In genomic region chrX:9747305-9747938, GRCm38 (mm10) we compare ENCODE assay signal across 8 mouse cellular contexts.
DNase-seq lines count a peak whose midpoint lies in the region; ATAC-seq and TF ChIP-seq lines count a peak whose summit lies in the region.

No protein-coding gene starts in this region.

- TF ChIP-seq CTCF in cerebellum, adult 2 months (IDR thresholded peaks at IDR 0.05; ENCODE audit: borderline replicate concordance, insufficient read depth, low read depth, low read length), result no peak

- H3K36me3 ChIP-seq in limb, embryonic 14.5 days (ENCODE audit: control insufficient read depth, insufficient read depth, low read length), result no peaks in the 10 kb centered on the region
- H3K36me3 ChIP-seq in midbrain, embryonic 16.5 days (ENCODE audit: control insufficient read depth, insufficient read depth, low read length), result no peaks in the 10 kb centered on the region
- no peaks in the 10 kb centered on the region for H3K36me3 ChIP-seq in stomach, embryonic 15.5 days

- DNase-seq in cerebellum, adult 2 months, result peak; percentile 1 to 12
- DNase-seq in c-Kit-positive CD71-positive TER-119-positive erythroid progenitor cells, embryonic 14.5 days (ENCODE audit: low spot score), result peak; percentile 30
- DNase-seq in frontal cortex, postnatal 14 days (ENCODE audit: low spot score in 2 of 2), result peak; percentile 4 to 17
- peak; percentile 10 for DNase-seq in kidney, adult 9 months
- DNase-seq in limb, embryonic 14.5 days (ENCODE audit: low spot score), result peak; percentile 2

- H3K9me3 ChIP-seq in limb, embryonic 14.5 days (ENCODE audit: control insufficient read depth, low read length), result no peaks in the 10 kb centered on the region
- no peaks in the 10 kb centered on the region for H3K9me3 ChIP-seq in midbrain, embryonic 16.5 days (replicated peaks; ENCODE audit: control insufficient read depth, low read length, poor library complexity, severe bottlenecking)
- no peaks in the 10 kb centered on the region for H3K9me3 ChIP-seq in stomach, embryonic 15.5 days

- no peak for ATAC-seq in cerebellum, adult (ENCODE audit: insufficient number of reproducible peaks, low FRiP score, low TSS enrichment)
- no peak for ATAC-seq in limb, embryonic 14.5 days (ENCODE audit: low FRiP score, low read depth)
- ATAC-seq in midbrain, embryonic 16.5 days, result peak; percentile 62; the same call in 1 of the 2 replicates
- peak; percentile 84 for ATAC-seq in stomach, embryonic 15.5 days (ENCODE audit: insufficient read depth, low FRiP score, low read depth)

- H3K27me3 ChIP-seq in cerebellum, adult 2 months (ENCODE audit: control insufficient read depth, insufficient read depth, low read length), result no peaks in the 10 kb centered on the region
- no peaks in the 10 kb centered on the region for H3K27me3 ChIP-seq in limb, embryonic 14.5 days (ENCODE audit: control insufficient read depth, insufficient read depth, low read length)
- H3K27me3 ChIP-seq in midbrain, embryonic 16.5 days (ENCODE audit: control insufficient read depth, insufficient read depth, low read depth, low read length), result no peaks in the 10 kb centered on the region
- H3K27me3 ChIP-seq in stomach, embryonic 15.5 days (replicated peaks), result no peaks in the 10 kb centered on the region

- TF ChIP-seq POLR2A in cerebellum, adult 2 months (IDR thresholded peaks at IDR 0.05; ENCODE audit: borderline replicate concordance, insufficient read depth, low read length), result no peak
- no peak for TF ChIP-seq POLR2A in limb, embryonic 14.5 days (IDR thresholded peaks at IDR 0.05; ENCODE audit: borderline replicate concordance, extremely low read depth, insufficient read depth, insufficient read length)

- no peak overlapping the region for H3K27ac ChIP-seq in cerebellum, adult 2 months (ENCODE audit: insufficient read depth, low read length)
- H3K27ac ChIP-seq in limb, embryonic 14.5 days (replicated peaks; ENCODE audit: low read depth, low read length), result no peak overlapping the region
- no peak overlapping the region for H3K27ac ChIP-seq in midbrain, embryonic 16.5 days (ENCODE audit: low read length)
- no peak overlapping the region for H3K27ac ChIP-seq in stomach, embryonic 15.5 days

- H3K4me3 ChIP-seq in cerebellum, adult 2 months (replicated peaks; ENCODE audit: insufficient read depth, low read depth, low read length), result no peak overlapping the region
- H3K4me3 ChIP-seq in limb, embryonic 14.5 days (replicated peaks; ENCODE audit: low read length), result peak overlapping the region; percentile 31
- peak overlapping the region; percentile 34 for H3K4me3 ChIP-seq in midbrain, embryonic 16.5 days (ENCODE audit: low read depth, low read length)
- H3K4me3 ChIP-seq in stomach, embryonic 15.5 days (replicated peaks), result peak overlapping the region; percentile 35

- no peak overlapping the region; the same call in 1 of the 2 replicates for H3K9ac ChIP-seq in limb, embryonic 14.5 days (ENCODE audit: low read depth, low read length, severe bottlenecking)
- H3K9ac ChIP-seq in midbrain, embryonic 16.5 days (ENCODE audit: low read depth, low read length), result 0 out of 2 replicates have a peak overlapping the region, but pooled peaks have one; percentile 30
- no peak overlapping the region for H3K9ac ChIP-seq in stomach, embryonic 15.5 days

- H3K4me2 ChIP-seq in limb, embryonic 14.5 days (replicated peaks; ENCODE audit: low read depth, low read length, severe bottlenecking), result peak overlapping the region; percentile 50
- H3K4me2 ChIP-seq in midbrain, embryonic 16.5 days (ENCODE audit: low read length), result peak overlapping the region; percentile 60
- H3K4me2 ChIP-seq in stomach, embryonic 15.5 days, result peak overlapping the region; percentile 52

- WGBS in cerebellum, adult 2 months, result 12% methylated on average over 27 of the region's 27 CpGs
- WGBS in limb, embryonic 14.5 days, result 22% methylated on average over 7 of the region's 27 CpGs
- 20% methylated on average over 19 of the region's 27 CpGs for WGBS in midbrain, embryonic 16.5 days
- WGBS in stomach, embryonic 15.5 days, result 24% methylated on average over 27 of the region's 27 CpGs

- no peaks in the 10 kb centered on the region for H3K4me1 ChIP-seq in cerebellum, adult 2 months (ENCODE audit: control insufficient read depth, insufficient read depth, low read length)
- no peaks in the 10 kb centered on the region for H3K4me1 ChIP-seq in limb, embryonic 14.5 days (ENCODE audit: control insufficient read depth, insufficient read depth, low read length)
- H3K4me1 ChIP-seq in midbrain, embryonic 16.5 days (ENCODE audit: control insufficient read depth, insufficient read depth, low read length), result no peaks in the 10 kb centered on the region
- H3K4me1 ChIP-seq in stomach, embryonic 15.5 days, result no peaks in the 10 kb centered on the region

Comparison
In these comparisons a context has a peak if more than half of its experiments do, and no peak if none do; other contexts are left out.
1. ATAC-seq: peak in midbrain, embryonic 16.5 days (single experiment) and stomach, embryonic 15.5 days (single experiment); none in cerebellum, adult (single experiment) and limb, embryonic 14.5 days (single experiment).
2. Peak in every context shown above with its lines, with median percentiles within 50 percentile points of each other: DNase-seq and H3K4me2 ChIP-seq.